18 mouse cellular contexts compared by ENCODE assay signal in genomic region chr12:79072576-79072975, GRCm38 (mm10). TPM values are rescaled to one million over a fixed set of nuclear protein-coding genes. Genes with fewer than 3 reads are reported as not detected.
"Had no signal": no experiment of that assay in that cellular context is flagged by ENCODE, and none has a peak within 500 bp of the region (broad histone marks: within the 10 kb centered on the region; RNA-seq: fewer than 3 reads in every experiment).

No protein-coding gene starts in this region.

- DNase-seq: gastrocnemius, postnatal 14 days; gastrocnemius, postnatal 36 days; heart, postnatal 10 days; heart, postnatal 4 days; kidney, adult 18-20 months; kidney, adult 8-10 months; kidney, postnatal 10 days; kidney, postnatal 25 days; kidney, postnatal 4 days; layer of hippocampus, adult 9-11 months; layer of hippocampus, postnatal 36 days; left cerebral cortex, postnatal 4 days; liver, embryonic 13.5 days had no signal

- ATAC-seq: hindbrain, embryonic 16.5 days; inflammation-experienced regulatory T-cells, adult 6 months had no signal

RNA-seq across cellular contexts. Expression of gene Arg2, which starts 58.0 kb away (rescaled TPM):
- total RNA-seq: gastrocnemius, adult 18-20 months; gastrocnemius, adult 8-10 months; gastrocnemius, postnatal 14 days; gastrocnemius, postnatal 36 days; heart, postnatal 10 days; heart, postnatal 25 days; heart, postnatal 4 days had no signal
